Comparison of ENCODE assay signal across 16 mouse cellular contexts in genomic region chr9:112537924-112538323, GRCm38 (mm10).
"Had no signal": no experiment of that assay in that cellular context is flagged by ENCODE, and none has a peak within 500 bp of the region (broad histone marks: within the 10 kb centered on the region; RNA-seq: fewer than 3 reads in every experiment).

No protein-coding gene starts in this region.

- DNase-seq: forebrain, postnatal 0 days; gastrocnemius, postnatal 10 days; gastrocnemius, postnatal 25 days; heart, adult 11 months; heart, adult 2 months; heart, postnatal 14 days; heart, postnatal 36 days; kidney, adult 11 months; kidney, adult 2 months; kidney, adult 9 months; kidney, postnatal 14 days; kidney, postnatal 36 days; layer of hippocampus, postnatal 36 days had no signal

- ATAC-seq: forebrain, postnatal 0 days; hindbrain, postnatal 0 days; intestine, embryonic 16.5 days; liver, embryonic 12.5 days had no signal
